Mouse (Mus musculus): ENCODE data around the gene Tlx1. TPM values are rescaled to one million over a fixed set of nuclear protein-coding genes. Genes with fewer than 3 reads are reported as not detected.

Tlx1 gene
- polyA plus RNA-seq (2012; ENCODE audit: insufficient read depth, insufficient read length, low replicate concordance, missing spikeins) = not detected in 2 replicates

DNA sequence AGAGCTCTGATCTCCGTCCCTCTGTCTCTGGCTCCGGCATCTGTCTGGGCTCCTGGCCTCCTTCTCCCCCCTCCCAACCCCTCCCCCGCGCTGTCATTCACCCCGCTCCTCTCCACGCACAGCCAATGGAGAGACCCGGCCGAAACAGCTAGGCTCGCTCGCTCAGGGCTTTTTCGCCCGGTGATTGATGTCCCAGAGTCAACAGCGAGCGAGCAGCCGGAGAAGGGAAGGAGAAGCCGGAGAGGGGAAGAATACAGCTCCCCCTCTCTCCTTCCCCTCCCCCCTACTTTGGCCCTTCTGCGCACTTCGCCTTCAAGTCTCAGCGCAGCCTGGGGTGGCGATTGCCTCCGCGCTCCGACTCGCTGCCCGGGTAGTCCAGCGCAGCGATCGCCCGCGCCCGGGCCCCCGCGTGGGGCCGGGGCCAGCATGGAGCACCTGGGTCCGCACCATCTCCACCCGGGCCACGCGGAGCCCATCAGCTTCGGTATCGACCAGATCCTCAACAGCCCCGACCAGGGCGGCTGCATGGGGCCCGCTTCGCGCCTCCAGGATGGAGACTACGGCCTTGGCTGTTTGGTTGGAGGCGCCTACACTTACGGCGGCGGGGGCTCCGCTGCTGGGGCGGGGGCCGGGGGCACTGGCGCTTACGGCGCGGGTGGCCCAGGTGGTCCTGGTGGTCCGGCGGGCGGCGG, at the start of gene Tlx1:
Tlx1 (plus strand) TSS at position 191 of the 692 bp plus-strand sequence.
- Histone ChIP-seq H3K4me3 (ENCODE audit: insufficient read depth, low read depth, low read length) (no peak within 1 kb of the TSS), H3K27ac (ENCODE audit: insufficient read depth, low read depth, low read length) (no peak within 1 kb of the TSS), H3K4me1 (ENCODE audit: control insufficient read depth, insufficient read depth, low read length) (peaks cover 5% of the 10 kb centered on the region; the same call in 1 of the 2 replicates)
- TF ChIP-seq CTCF (IDR thresholded peaks at IDR 0.05; ENCODE audit: insufficient read depth, low read depth, low read length) = no peak
- TF ChIP-seq POLR2A (IDR thresholded peaks at IDR 0.05; ENCODE audit: insufficient read depth, low read depth, low read length) = no peak
- WGBS = 2% methylated on average over 61 of the region's 61 CpGs

DNA sequence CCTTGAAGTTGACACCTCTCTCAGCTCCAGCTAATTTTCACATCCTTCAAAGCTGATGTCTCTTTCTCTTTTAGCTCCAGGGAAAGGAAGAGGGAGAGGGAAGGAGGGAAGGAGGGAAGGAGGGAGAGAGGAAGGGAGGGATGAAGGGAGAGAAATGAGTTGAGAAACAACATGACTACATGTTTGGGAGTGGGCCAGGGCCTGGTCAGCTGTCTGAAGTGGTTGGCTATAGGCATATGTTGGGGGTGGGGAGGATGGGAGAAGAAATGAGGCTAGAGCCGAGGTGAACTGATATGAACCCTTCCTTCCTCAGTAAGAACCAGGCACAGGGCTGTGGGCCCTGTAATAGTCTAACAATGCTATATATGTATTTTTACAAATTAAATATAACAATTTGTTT, 44.9 kb upstream of the Tlx1 start:
- no peak overlapping the region for H3K27ac ChIP-seq (ENCODE audit: insufficient read depth, low read depth, low read length)
- TF ChIP-seq CTCF (IDR thresholded peaks at IDR 0.05; ENCODE audit: insufficient read depth, low read depth, low read length) = no peak
- TF ChIP-seq POLR2A (IDR thresholded peaks at IDR 0.05; ENCODE audit: insufficient read depth, low read depth, low read length) = no peak
- 79% methylated on average over 1 of the region's 1 CpGs for WGBS
- no peak overlapping the region for H3K4me3 ChIP-seq (ENCODE audit: insufficient read depth, low read depth, low read length)
- no peaks in the 10 kb centered on the region; the same call in 1 of the 2 replicates for H3K4me1 ChIP-seq (ENCODE audit: control insufficient read depth, insufficient read depth, low read length)

DNA sequence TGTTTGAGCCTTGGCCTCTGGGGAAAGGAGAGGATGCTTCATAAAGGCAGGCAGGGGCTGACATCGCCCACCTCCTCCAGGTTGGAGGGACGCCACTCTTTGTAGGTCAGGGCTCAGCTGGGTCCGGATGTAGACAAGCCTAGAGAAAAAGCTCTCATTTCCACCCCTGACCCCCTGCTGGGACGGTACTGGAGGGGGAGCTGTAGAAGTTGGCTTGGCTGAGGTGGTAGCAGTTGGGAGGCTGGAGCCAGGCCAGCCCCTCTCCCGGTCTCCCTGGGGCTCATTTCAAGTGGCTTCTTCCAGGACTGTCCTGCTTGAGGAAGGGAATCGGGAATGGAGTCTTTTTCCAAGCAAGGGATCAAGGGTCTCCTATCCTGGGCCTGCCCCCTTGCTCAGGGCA, 43.8 kb upstream of the Tlx1 start:
- Histone ChIP-seq H3K4me3 (ENCODE audit: insufficient read depth, low read depth, low read length) (no peak overlapping the region), H3K4me1 (ENCODE audit: control insufficient read depth, insufficient read depth, low read length) (no peaks in the 10 kb centered on the region; the same call in 1 of the 2 replicates), H3K27ac (ENCODE audit: insufficient read depth, low read depth, low read length) (no peak overlapping the region)
- WGBS = 56% methylated on average over 6 of the region's 6 CpGs
- TF ChIP-seq POLR2A (IDR thresholded peaks at IDR 0.05; ENCODE audit: insufficient read depth, low read depth, low read length) (no peak), CTCF (IDR thresholded peaks at IDR 0.05; ENCODE audit: insufficient read depth, low read depth, low read length) (no peak)

DNA sequence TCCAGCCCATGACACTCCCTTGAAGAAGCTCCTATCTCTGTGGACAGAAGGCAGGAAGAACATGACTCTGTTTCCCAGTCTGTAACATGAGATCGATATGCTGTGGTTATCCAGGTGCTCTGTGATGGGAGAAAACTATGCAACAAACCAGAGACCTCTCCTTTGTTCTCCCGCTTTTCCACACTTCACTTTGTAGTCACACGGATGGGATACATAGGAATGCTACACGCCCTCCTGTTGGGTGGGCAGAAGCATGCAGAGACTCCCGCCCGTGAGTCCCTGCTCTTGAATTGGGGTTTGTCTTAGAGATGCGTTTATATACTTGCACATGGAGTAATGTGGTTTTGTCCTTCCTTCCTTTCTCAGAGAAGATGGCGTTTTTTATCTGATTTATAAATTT, 39.8 kb upstream of the Tlx1 start:
- no peak for TF ChIP-seq POLR2A (IDR thresholded peaks at IDR 0.05; ENCODE audit: insufficient read depth, low read depth, low read length)
- no peak for TF ChIP-seq CTCF (IDR thresholded peaks at IDR 0.05; ENCODE audit: insufficient read depth, low read depth, low read length)
- H3K27ac ChIP-seq (ENCODE audit: insufficient read depth, low read depth, low read length) = no peak overlapping the region
- H3K4me3 ChIP-seq (ENCODE audit: insufficient read depth, low read depth, low read length) = no peak overlapping the region
- no peaks in the 10 kb centered on the region; the same call in 1 of the 2 replicates for H3K4me1 ChIP-seq (ENCODE audit: control insufficient read depth, insufficient read depth, low read length)
- WGBS = 81% methylated on average over 8 of the region's 8 CpGs

DNA sequence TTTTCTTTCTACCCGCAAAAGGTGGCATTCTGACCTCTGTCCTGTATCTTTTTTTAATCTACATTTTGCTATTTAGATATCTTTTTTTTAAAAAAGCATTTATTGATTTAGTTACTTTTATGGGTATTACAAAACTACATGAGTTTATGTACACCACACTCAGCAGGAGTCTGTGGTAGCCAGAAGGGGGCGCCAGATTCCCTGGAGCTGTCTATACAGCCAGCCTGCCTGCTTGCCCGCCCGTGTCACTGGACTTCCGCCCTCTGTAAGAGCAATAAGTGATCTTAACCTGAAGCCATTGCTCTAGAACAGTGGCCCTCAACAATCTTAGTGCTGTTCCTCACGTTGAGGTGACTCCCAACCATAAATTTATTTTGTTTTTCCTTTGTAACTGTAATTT, 38.0 kb upstream of the Tlx1 start:
- Histone ChIP-seq H3K27ac (ENCODE audit: insufficient read depth, low read depth, low read length) (no peak overlapping the region), H3K4me3 (ENCODE audit: insufficient read depth, low read depth, low read length) (no peak overlapping the region), H3K4me1 (ENCODE audit: control insufficient read depth, insufficient read depth, low read length) (no peaks in the 10 kb centered on the region)
- TF ChIP-seq POLR2A (IDR thresholded peaks at IDR 0.05; ENCODE audit: insufficient read depth, low read depth, low read length) (no peak), CTCF (IDR thresholded peaks at IDR 0.05; ENCODE audit: insufficient read depth, low read depth, low read length) (no peak)
- WGBS = 83% methylated on average over 6 of the region's 6 CpGs

DNA sequence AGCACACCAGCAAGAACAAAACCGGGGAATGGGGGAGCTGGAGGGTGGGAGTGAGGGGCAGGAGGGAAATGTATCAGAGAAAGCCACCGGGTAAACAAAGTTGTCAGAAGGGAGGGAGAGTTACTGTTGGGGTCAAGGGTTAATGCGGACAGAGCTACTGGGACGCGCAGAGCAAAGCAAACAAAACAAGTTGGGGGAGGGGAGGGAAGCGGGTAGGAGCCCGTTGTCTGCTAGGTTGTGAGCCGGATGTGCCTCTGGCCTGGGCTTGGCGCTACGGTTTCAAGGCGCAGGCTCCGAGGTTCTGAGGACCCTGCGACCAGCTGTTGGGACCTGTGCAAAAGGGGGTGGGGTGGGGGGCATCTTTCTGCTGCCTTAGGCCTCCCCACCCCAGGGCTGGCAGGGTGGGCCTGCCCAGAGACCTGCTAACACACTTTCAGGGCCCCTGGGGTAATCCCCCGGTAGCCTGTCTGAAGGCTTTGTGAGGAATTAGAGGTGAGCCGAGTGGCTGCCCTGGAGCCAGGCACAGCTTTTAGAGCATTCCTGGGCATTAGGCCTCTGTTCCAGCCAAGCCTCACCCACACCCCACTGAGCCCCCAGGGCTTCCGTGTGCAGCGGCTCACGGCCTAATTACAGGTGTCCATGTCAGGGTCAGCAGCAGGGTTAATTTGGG, 36.6 kb upstream of the Tlx1 start:
- no peak overlapping the region for H3K27ac ChIP-seq (ENCODE audit: insufficient read depth, low read depth, low read length)
- H3K4me3 ChIP-seq (ENCODE audit: insufficient read depth, low read depth, low read length) = no peak overlapping the region
- H3K4me1 ChIP-seq (ENCODE audit: control insufficient read depth, insufficient read depth, low read length) = no peaks in the 10 kb centered on the region
- TF ChIP-seq POLR2A (IDR thresholded peaks at IDR 0.05; ENCODE audit: insufficient read depth, low read depth, low read length) (no peak), CTCF (IDR thresholded peaks at IDR 0.05; ENCODE audit: insufficient read depth, low read depth, low read length) (no peak)
- 26% methylated on average over 18 of the region's 18 CpGs for WGBS

DNA sequence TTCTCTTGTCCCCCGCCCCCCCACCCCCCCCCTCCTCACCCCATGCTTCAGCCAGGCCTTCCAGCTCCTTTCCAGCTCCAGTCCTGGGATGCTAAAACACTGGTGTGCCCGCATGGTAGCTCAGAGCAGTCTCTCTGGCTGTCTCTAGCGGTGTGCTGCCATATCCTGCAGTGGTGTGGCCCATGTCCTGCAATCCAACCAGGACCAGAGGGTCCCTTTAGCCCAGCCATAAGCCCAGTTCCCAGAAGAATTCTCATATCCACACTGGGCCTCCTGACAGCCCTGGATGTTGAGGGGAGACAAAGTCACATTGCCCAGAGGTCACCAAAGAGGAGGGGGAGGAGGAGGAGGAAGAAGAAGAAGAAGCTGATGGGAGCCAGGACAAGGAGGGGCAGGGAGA, 35.7 kb upstream of the Tlx1 start:
- Histone ChIP-seq H3K4me3 (ENCODE audit: insufficient read depth, low read depth, low read length) (no peak overlapping the region), H3K27ac (ENCODE audit: insufficient read depth, low read depth, low read length) (no peak overlapping the region), H3K4me1 (ENCODE audit: control insufficient read depth, insufficient read depth, low read length) (no peaks in the 10 kb centered on the region)
- TF ChIP-seq POLR2A (IDR thresholded peaks at IDR 0.05; ENCODE audit: insufficient read depth, low read depth, low read length) = no peak
- TF ChIP-seq CTCF (IDR thresholded peaks at IDR 0.05; ENCODE audit: insufficient read depth, low read depth, low read length) = no peak
- WGBS = 55% methylated on average over 3 of the region's 3 CpGs

DNA sequence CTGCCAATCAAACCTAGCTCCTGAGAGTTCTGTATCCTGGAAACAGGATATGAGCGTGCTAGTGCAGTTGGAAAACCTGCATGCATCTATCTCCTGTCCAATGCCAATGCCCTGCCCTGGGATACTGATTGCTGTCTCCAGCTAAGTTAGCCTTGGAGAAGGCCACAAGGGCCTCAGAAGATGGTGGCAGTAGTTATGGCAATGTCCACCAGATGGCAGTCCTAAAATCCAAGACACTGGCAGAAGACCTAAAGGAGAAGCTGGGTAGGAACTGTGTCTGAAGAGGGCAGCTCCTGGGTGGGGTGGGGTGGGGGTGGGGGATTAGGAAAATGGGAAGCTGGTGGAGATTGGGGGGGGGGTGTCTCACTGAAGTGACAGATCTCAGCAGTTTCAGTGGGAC, 33.7 kb upstream of the Tlx1 start:
- TF ChIP-seq CTCF (IDR thresholded peaks at IDR 0.05; ENCODE audit: insufficient read depth, low read depth, low read length) = no peak
- no peak for TF ChIP-seq POLR2A (IDR thresholded peaks at IDR 0.05; ENCODE audit: insufficient read depth, low read depth, low read length)
- WGBS = 88% methylated on average over 1 of the region's 1 CpGs
- Histone ChIP-seq H3K4me3 (ENCODE audit: insufficient read depth, low read depth, low read length) (no peak overlapping the region), H3K4me1 (ENCODE audit: control insufficient read depth, insufficient read depth, low read length) (no peaks in the 10 kb centered on the region), H3K27ac (ENCODE audit: insufficient read depth, low read depth, low read length) (no peak overlapping the region)

DNA sequence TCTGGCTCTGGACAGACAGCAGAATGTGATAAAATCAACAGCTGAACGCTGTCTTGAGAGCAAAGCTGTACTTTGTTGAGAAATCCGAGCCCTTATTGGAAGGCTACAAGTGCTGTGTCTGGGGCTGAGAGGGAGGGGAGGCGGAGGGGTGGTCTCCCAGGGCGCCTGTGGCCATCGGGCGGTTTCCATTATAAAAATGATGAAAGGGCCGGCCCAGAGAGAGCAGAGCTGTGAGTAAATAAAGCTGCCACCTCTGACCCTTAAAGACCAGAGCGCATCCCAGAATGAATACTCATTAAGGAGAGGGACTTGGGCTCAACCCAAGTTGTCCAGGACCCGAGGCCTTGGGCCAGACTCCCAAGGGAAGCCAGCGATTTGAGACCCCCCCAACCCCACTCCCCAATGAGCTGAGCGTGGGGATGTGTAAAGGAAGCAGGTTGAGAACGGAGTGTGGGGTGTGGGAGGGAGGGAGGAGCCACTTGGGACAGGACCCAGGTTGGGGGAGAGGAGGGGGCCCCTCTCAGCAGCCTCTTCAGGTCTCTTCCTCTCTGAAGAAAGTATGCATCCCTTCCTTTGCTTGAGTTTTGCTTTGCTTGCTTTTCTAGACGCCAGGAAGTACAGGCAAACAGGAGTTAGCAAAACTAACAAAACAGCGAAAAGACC, 18.4 kb upstream of the Tlx1 start:
- TF ChIP-seq CTCF (IDR thresholded peaks at IDR 0.05; ENCODE audit: insufficient read depth, low read depth, low read length) (no peak), POLR2A (IDR thresholded peaks at IDR 0.05; ENCODE audit: insufficient read depth, low read depth, low read length) (no peak)
- Histone ChIP-seq H3K4me3 (ENCODE audit: insufficient read depth, low read depth, low read length) (no peak overlapping the region), H3K27ac (ENCODE audit: insufficient read depth, low read depth, low read length) (no peak overlapping the region), H3K4me1 (ENCODE audit: control insufficient read depth, insufficient read depth, low read length) (no peaks in the 10 kb centered on the region)
- 18% methylated on average over 14 of the region's 14 CpGs for WGBS
